Mouse (Mus musculus) embryo, embryonic 10.5 days (tissue): Measurements from ENCODE around the gene Ncoa3.

Source experiments
- DNase-seq: peaks from one replicate; pipeline ENCODE4 v3.0.0-alpha.2; 2015; ENCODE audit warnings: low spot score

The Ncoa3 gene

DNA sequence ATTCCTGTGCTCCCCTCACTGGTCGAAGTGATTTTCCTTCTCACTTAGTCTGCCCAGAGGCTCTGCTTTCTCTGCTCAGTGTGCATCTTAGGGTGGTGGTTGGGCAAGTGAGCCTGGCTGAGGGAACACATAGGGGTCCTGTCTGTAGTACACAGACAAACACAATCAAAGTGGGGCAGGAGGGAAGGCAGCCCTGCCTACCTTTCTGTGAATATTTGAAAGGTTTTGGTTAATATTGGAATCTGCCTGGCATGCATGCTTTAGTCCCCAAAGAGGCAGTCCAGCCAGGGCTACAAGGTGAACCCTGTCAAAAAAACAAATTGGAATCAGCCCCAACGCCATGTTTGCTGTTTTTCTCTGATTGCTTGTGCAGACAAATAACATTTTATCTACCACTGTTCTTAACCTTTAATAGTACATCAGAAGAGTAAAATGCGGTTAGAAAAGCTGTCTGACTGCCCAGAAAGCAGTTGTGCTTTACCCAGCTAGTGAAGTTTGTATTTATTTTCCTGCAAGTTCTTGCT lies 42.6 kb downstream of the Ncoa3 start:
- DNase-seq = no peak

DNA sequence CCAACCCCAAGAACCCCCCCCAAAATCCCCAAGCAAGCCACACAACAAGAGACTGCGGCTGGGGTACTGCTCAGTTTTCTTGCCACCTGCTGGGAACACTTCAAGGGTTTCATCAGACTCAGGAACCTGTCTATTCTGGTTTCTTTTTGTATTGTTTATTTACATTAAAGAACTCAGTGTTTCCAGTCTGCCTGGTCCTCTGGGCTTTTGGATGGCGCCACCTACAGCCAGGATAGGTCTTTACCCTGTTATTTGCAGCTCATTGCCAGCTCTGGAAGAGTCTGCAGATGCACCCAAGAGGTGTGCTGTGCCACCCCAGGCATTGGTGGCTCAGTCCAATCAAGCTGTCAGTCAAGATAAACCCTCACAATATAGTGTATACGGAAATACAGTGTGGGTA lies 43.3 kb downstream of the Ncoa3 start:
- peak; percentile 60 for DNase-seq

DNA sequence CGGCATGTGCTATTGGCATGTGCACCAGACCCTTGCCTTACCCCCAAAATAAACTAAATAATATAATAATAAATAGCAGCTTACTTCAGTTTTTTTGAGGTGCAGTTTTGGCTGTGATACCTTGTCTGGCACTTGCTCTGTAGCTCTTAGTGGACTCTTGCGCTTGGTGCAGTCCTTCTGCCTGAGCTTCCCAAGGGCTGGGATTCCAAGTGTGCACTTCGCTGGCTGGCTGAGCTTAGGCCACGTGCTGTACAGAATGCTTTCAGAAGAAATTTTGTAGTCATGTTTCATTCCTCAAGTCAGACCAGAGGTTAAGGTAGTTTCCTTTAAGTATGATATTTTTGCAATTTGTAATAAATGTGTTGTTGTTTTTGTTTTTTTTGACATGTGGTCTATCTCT lies 47.2 kb downstream of the Ncoa3 start:
- DNase-seq = no peak

DNA sequence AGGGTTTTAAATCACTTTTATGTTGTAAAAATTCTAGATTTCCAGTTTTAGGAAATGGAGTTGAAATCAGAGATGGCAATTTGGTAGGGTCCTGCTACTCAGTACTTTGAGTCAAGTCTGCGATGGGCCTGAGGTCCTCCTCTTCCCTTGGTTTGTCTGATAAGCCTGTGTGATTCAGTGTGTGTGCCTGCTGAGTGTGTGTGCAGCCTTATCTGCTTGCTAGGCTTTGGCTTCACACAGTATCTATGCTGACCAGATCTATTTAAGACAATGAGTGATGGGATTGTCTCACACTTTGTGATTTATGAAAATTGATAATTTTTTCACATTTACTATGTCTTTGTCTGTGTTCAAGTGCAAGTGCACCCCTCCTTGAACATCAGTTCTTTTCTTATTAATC lies 50.1 kb downstream of the Ncoa3 start:
- no peak for DNase-seq

DNA sequence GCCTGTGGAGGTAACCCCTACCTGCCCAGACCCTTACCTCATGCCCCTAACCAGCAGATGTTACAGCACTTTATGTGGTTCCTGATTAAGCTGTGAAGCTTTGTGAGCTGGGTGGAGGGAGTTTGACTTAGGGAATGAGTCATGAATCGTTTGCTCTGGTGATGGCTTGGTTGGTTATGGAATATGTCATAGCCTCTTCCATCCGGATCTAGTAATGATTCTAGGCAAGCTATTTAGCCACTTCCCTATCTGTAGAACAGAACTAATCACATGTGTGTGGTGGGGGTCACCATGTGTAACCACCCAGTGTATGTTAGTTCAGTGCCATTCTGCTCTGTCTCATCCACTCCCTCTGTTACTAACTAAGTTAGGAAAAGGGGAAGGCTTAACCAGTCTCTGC lies 52.6 kb downstream of the Ncoa3 start:
- DNase-seq = no peak

DNA sequence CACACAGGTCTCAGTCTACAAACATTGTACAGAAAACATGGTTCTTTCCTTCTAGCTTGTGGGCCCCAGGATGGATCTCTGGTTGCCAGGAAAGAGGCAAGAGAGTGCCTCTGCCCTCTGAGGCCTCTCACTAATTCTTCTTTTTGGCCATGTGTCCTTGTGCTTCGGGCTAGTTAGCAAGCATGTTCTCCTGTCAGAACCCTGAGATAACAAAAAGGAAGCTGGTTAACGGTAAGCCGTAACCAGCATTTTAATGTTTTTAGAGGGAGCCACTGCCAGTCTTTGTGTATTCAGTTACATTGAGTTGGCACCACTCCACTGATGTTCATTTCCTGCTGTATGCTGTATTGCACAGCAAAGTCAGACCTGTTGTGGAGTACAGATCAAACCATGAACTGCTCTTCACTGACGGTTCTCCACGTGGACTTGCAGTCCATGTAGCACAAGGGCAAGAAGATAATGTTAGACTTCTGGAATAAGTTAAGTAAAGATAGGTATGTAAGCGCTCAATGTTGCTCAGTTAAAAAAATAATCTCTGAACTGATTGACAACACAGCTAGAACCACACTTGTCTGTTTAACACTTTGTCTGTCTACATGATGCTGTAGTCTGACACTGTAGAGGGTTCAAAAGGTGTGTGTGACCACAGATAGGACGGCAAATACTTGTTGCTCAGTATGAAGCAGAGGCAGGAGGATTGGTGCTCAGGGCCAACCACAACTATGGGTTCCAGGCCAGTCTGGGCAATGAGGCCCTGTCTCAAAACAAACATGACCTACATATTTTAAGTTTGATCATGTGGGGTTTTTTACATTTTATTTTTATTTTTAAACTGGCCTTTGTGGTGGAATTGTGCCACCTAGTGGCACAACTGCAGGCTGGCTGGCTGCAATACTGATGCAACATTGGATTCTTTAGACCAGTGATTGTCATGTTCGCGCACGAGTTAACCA lies 53.4 kb downstream of the Ncoa3 start:
- DNase-seq = peak; percentile 54

DNA sequence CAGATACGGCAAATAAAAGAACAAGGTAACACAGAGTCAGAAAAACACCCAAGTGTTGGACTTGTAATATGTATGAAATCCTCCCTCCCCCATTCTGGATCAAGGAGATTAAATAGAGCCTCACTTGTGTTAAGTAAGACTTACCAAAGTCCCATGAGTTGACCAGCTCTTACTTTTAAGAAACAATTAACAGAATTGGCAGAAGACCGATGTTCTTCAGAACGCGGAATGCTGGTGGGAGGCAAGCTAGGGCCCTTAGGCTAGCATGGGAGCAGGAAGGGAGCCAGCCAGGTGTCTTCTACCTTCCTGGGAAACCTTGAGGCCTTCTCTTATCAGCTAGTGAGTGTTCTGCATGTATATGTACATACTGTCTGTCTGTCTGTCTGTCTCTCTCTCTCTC lies 55.5 kb downstream of the Ncoa3 start:
- DNase-seq = no peak

DNA sequence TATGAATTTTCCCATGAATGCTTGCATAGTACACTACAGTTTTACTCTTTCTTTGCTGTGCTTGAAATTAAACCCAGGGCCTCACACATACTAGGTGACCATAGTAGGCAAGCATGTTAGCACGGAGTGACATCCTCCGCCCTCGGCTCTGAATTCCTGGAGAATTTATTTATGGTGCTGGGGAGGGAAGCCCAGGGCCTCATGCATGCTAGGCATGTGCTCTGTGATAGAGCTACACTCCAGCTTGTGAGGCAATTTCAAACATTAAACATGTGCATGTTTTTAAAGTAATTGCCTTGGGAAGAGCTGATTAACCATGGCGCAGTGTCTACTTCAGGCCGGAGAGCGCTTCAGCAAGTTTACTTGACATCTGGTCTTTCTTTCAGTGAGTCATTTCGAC lies 56.4 kb downstream of the Ncoa3 start:
- DNase-seq = no peak

DNA sequence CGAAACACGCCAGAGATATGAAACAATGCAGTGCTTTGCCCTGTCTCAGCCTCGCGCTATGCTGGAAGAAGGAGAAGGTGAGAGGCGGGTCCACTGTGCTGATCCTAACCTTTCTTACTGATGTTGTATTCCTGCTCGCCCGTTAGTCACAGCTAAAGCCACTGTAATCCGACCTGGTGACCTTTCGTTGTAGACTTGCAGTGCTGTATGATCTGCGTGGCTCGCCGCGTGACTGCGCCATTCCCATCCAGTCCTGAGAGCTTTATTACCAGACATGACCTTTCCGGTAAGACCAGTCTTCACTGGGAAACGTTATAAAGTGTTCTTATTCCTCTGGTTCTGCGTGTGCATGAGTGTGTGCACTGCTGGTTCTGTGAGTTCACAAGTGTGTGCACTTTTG lies 59.0 kb downstream of the Ncoa3 start:
- DNase-seq = no peak

DNA sequence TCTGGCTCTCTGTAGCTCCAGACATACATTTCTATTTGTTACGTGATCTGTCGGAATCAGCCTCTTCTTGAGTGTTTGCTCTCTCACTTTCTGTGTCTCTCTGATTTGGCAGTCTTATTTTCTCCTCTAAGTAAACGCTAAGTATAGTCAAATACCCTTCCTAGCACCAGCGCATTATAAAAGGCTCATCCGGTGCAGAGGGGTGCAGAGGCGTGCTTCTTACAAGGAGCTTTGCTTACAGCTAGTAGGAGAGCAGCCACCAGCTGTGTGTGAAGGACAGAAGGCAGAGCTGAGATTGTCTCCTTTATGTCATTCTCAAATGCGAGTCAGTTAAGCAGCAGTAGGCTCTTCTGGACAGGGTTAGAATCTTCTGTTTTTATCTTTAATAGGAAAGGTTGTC lies 59.5 kb downstream of the Ncoa3 start:
- DNase-seq = no peak

DNA sequence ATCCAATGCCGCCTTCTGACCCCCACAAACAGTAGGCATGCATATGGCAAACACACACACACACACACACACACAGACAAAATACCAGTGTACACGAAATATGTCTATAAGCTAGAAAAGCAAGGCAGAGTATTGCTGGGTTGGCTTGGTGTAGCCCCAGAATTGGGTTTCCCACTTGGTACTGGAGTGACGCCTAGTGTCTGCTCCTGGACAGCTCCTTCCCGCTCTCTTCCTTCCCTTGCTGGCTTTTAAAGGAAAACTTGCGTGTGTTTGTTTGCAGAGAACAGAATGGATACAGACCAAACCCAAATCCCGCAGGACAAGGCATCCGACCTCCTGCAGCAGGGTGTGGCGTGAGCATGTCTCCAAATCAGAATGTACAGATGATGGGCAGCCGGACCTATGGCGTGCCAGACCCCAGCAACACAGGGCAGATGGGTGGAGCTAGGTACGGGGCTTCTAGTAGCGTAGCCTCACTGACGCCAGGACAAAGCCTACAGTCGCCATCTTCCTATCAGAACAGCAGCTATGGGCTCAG lies 61.6 kb downstream of the Ncoa3 start:
- no peak for DNase-seq

DNA sequence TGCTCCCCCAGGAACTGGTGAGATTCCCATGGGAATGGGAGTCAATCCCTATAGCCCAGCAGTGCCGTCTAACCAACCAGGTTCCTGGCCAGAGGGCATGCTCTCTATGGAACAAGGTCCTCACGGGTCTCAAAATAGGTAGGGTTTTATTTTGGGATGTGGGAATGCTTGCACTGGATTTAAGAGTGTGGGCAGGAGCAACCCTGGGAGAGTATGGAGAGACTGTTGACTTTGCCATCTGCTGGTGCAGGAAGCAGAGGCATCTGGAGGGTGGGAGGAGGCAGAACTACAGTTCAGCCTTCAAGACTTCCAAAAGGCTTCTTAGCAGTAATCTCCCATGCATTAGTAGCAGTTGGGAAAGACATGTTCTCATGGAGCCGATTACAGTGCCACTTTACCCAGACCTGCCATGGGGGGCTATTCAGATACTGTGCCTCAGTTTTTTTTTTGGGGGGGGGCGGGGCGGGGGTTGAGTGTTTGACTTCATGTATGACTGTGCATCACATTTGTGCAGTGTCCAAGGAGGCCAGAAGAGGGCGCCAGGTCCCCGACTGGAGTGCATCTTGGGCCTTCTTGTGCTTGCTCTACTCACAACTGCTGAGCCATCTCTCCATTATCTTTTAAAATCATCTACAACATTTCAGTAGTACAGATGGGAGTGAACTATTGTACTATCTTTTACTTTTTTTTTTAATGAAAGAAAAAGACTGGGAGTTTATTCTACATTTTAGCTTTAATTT lies 67.4 kb downstream of the Ncoa3 start:
- DNase-seq = peak; percentile 65

DNA sequence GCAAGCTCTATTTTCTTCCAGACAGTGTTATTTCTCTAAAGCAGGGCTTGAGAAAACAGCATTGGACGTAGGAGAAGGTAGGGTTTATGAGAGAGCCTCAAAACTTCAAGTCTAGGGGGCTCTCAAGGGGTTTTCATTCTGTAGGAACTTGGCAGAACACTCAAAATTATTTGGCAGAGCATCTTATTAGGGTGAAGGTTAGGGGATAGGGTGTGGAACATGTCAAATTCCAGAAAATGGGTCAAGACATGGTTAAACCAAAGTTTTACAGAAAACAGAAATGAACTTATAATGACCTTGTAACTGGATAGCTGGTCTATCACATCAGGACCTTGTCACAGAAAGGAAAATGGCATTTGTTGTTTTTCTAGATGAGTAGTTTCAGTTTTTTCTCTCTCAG lies 69.6 kb downstream of the Ncoa3 start:
- no peak for DNase-seq

DNA sequence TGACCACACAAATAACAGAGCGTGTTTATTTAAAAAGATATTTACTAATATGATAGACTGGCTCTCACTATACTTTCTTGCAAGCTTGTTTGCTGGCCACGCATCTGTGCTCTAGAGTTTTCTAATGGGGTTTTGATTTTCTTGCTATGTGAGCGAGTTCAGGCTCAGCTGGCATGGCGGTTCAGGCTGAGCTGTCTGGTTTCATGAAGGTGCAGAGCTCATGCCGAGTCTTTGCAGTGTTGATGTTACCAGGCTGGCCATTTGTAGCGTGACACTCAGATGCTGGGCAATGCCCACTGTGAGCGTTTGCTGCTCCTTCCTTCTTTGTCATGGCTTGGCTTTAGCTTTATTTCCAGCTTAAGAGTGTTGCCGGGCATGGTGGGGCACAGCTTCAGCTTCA lies 70.0 kb downstream of the Ncoa3 start:
- DNase-seq = no peak

DNA sequence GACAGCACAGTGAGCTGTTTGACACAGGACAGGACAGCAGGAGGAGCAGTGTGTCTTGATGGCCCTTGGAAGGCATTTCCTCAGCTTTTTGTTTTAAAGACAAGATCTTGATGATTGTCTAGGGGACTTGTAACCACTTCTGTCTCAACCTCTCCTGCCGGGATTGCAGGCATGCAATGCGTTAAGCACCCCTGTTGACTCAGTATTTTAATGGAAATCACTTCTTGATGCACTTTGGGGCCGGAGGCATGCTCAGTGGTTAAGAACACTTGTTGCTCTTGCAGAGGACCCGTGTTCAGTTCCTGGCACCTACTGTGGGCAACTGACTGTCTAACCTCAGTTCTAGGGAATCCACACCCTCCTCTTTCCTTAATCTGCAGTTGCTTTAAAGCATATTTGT lies 74.0 kb downstream of the Ncoa3 start:
- DNase-seq = no peak

DNA sequence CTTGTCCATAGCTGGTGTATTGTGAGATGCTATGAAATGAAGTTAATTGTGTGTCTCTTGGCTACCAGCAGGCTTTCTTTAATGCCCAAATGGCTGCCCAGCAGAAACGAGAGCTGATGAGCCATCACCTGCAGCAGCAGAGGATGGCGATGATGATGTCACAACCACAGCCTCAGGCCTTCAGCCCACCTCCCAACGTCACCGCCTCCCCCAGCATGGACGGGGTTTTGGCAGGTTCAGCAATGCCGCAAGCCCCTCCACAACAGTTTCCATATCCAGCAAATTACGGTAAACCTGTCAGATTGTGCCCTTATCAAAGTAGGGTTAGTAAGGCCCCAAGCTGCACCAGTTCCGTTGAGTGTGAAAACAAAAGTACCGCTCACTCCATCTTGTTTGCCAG lies 75.8 kb downstream of the Ncoa3 start:
- no peak for DNase-seq

DNA sequence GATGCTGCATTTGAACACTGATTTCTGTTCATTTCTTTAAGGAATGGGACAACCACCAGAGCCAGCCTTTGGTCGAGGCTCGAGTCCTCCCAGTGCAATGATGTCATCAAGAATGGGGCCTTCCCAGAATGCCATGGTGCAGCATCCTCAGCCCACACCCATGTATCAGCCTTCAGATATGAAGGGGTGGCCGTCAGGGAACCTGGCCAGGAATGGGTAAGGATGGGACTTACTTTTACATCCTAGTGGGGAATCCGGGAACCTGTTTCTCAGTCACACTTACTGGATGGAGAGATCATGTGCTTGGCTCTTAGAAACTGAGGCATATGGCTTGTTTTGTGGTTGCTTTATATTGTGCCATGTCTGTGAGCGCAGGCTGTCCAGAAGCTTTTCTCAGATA lies 76.7 kb downstream of the Ncoa3 start:
- no peak for DNase-seq

DNA sequence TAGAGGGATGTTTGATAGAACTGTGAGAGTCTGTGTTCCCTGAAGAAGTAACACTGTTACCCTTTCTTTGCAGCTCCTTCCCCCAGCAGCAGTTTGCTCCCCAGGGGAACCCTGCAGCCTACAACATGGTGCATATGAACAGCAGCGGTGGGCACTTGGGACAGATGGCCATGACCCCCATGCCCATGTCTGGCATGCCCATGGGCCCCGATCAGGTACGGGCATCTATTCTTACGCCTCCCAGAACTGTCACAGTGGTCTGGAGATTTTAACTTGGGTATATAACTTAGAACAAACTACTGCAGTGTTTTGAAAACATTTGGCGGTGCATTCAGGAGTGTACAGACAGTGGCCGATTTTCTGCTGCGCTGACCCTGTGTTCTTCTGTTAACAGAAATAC lies 77.3 kb downstream of the Ncoa3 start:
- DNase-seq = no peak

DNA sequence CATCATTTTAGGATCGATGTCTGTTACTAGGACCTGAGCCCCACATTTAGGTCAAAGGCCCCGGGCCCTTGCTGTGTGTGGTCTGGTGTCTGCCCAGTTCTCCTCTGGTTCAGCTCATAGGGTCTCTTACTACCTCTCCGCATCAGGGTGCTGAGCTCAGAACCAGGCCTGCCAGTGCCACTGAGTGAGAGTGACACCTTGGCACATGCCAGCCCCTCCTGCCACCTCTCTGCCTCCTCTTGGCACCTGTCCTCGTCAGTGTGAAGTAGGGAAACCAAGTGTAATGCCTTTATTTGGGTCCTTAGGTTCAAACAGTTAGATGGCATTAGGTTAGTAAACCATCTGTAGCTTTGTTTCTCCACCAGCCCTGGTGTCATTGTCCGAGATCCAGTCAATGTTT lies 79.0 kb downstream of the Ncoa3 start:
- DNase-seq = no peak

DNA sequence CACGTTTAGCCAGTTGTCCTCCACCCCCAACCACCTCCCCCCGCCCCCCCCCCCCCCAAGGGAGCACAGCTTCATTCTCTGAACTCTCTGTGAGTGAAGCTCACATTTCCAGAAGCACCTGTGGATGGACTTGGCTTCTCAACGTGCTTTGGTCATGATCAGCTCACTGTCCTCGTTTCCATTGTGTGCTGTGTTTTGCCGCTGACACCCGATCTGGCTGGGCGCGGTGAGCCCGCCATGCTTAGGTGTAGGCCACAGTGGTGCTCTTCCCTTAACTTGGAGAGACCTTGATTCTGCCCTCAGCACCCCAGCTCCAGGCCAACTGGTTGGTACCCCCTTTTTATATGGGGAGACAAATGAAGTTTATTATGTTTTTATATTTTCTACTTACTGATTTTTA lies 79.5 kb downstream of the Ncoa3 start:
- DNase-seq = no peak

DNA sequence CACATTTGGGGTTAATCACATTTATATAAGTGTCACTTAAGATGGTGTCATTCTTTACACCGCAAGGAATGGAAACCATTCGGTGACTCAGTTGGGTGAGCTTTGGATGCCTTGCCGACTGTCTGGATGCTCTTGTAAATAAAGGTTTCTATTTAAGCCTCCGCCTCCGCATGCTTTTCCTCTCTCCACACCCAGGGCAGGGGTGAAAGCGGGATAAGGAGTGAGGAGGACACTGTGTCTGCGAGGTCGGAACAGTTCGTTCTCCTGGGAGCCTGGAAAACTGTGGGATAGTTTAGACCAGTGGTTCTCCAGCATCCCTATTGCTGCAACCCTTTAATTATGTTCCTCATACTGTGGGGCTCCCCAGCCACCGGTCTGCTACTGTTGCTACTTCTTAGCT lies 80.6 kb downstream of the Ncoa3 start:
- DNase-seq = no peak

DNA sequence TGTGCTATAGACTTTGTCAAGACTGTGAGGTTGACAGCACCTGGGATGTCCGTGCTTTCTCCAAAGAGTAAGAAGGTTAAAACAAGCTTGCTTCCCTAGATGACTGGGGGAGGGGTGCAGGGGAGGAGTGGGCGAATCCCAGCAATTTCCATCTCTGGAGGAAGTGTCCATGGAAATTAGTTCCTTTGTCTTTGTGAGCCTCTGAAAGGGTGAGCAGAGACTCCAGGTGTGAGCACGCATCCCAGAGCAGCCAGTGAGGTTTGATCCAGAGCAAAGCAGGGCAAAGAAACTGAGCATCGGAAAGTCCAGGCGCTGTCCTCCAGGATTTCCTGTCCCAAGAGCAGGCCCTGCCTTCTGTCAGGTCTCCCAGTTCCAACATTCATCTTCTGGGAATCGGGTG lies 81.9 kb downstream of the Ncoa3 start:
- no peak for DNase-seq

DNA sequence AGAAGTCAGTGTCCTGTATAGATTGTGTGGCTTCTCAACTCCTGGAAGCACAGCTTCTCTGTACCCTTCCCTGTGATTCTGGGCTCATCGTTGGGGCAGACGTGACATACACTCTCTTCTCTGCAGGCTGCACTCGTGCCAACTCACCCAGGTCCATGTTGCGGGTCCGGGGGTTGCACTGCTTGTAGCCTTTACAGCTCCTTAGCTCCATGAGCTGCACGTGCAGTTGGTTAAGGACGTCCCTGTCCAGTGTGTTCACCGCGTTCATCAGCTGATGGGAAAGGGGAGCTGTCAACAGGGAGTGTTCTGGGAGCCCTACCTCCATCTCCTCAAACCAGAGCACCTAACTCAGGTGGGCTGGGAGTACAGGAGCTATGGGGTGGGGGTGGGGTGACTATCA lies 84.9 kb downstream of the Ncoa3 start:
- no peak for DNase-seq
